In genomic region chr8:115395840-115396239, GRCm38 (mm10) we compare ENCODE assay signal across 9 mouse cellular contexts.
DNase-seq lines count a peak whose midpoint lies in the region; ATAC-seq and TF ChIP-seq lines count a peak whose summit lies in the region.
"Had no signal": no experiment of that assay in that cellular context is flagged by ENCODE, and none has a peak within 500 bp of the region (broad histone marks: within the 10 kb centered on the region; RNA-seq: fewer than 3 reads in every experiment).

No protein-coding gene starts in this region.

- no peaks in the 10 kb centered on the region for H3K36me3 ChIP-seq in intestine, postnatal 0 days (ENCODE audit: control insufficient read depth, insufficient read depth)
- H3K36me3 ChIP-seq in intestine, embryonic 16.5 days (ENCODE audit: control insufficient read depth, insufficient read depth, low read length): no peaks in the 10 kb centered on the region
- no peaks in the 10 kb centered on the region for H3K36me3 ChIP-seq in lung, embryonic 14.5 days (ENCODE audit: insufficient read depth)
- H3K36me3 ChIP-seq: lung, embryonic 15.5 days had no signal

- WGBS in intestine, postnatal 0 days: 78% methylated on average over 5 of the region's 5 CpGs
- WGBS in intestine, embryonic 16.5 days: 74% methylated on average over 5 of the region's 5 CpGs
- 67% methylated on average over 5 of the region's 5 CpGs for WGBS in lung, embryonic 14.5 days

- no peak overlapping the region for H3K9ac ChIP-seq in intestine, postnatal 0 days (ENCODE audit: low read depth, low read length)
- H3K9ac ChIP-seq in intestine, embryonic 16.5 days (ENCODE audit: low read depth, low read length): no peak overlapping the region
- H3K9ac ChIP-seq in lung, embryonic 14.5 days: no peak overlapping the region
- H3K9ac ChIP-seq: lung, embryonic 15.5 days had no signal

- no peak overlapping the region for H3K4me3 ChIP-seq in intestine, postnatal 0 days (ENCODE audit: low read depth, low read length)
- H3K4me3 ChIP-seq in intestine, embryonic 16.5 days (ENCODE audit: low read length): no peak overlapping the region
- H3K4me3 ChIP-seq in lung, embryonic 14.5 days (ENCODE audit: low read depth, low read length): no peak overlapping the region
- H3K4me3 ChIP-seq: lung, embryonic 15.5 days had no signal

- H3K9me3 ChIP-seq in intestine, postnatal 0 days (ENCODE audit: control insufficient read depth): no peaks in the 10 kb centered on the region
- H3K9me3 ChIP-seq in intestine, embryonic 16.5 days (ENCODE audit: control insufficient read depth, low read length): no peaks in the 10 kb centered on the region
- H3K9me3 ChIP-seq in lung, embryonic 14.5 days (ENCODE audit: low read depth, low read length): no peaks in the 10 kb centered on the region
- H3K9me3 ChIP-seq: lung, embryonic 15.5 days had no signal

- no peak for TF ChIP-seq POLR2A in brain, embryonic 14.5 days (IDR thresholded peaks at IDR 0.05; ENCODE audit: borderline replicate concordance, extremely low read depth, insufficient read depth, insufficient read length, poor library complexity, severe bottlenecking)

- no peaks in the 10 kb centered on the region for H3K27me3 ChIP-seq in intestine, postnatal 0 days (replicated peaks; ENCODE audit: control insufficient read depth, insufficient read depth, low read length)
- H3K27me3 ChIP-seq in intestine, embryonic 16.5 days (replicated peaks; ENCODE audit: control insufficient read depth, insufficient read depth, low read length): no peaks in the 10 kb centered on the region
- no peaks in the 10 kb centered on the region for H3K27me3 ChIP-seq in lung, embryonic 14.5 days (ENCODE audit: insufficient read depth, low read length)
- H3K27me3 ChIP-seq: lung, embryonic 15.5 days had no signal

- H3K4me1 ChIP-seq in intestine, postnatal 0 days (replicated peaks; ENCODE audit: control insufficient read depth, insufficient read depth, low read length): no peaks in the 10 kb centered on the region
- H3K4me1 ChIP-seq in intestine, embryonic 16.5 days (ENCODE audit: control insufficient read depth, insufficient read depth, low read length): no peaks in the 10 kb centered on the region
- no peaks in the 10 kb centered on the region for H3K4me1 ChIP-seq in lung, embryonic 14.5 days (ENCODE audit: insufficient read depth)
- H3K4me1 ChIP-seq: lung, embryonic 15.5 days had no signal

- no peak for ATAC-seq in intestine, postnatal 0 days
- no peak for ATAC-seq in intestine, embryonic 16.5 days
- ATAC-seq in lung, embryonic 14.5 days (ENCODE audit: insufficient read depth): no peak

- no peak overlapping the region for H3K4me2 ChIP-seq in intestine, postnatal 0 days (replicated peaks; ENCODE audit: low read depth)
- H3K4me2 ChIP-seq in intestine, embryonic 16.5 days (ENCODE audit: low read depth, low read length): no peak overlapping the region
- H3K4me2 ChIP-seq in lung, embryonic 14.5 days: no peak overlapping the region
- H3K4me2 ChIP-seq: lung, embryonic 15.5 days had no signal

- DNase-seq in lung, embryonic 14.5 days: peak; percentile 46
- no peak for DNase-seq in lung, postnatal 14 days
- DNase-seq in brain, embryonic 14.5 days (ENCODE audit: low read depth): no peak
- peak; percentile 29 for DNase-seq in kidney, postnatal 14 days
- DNase-seq in natural killer cell, adult 2 months (ENCODE audit: low spot score in 2 of 2): no peak
- DNase-seq: cerebellum, postnatal 10 days had no signal

- no peak overlapping the region for H3K27ac ChIP-seq in intestine, postnatal 0 days (ENCODE audit: low read depth, low read length)
- H3K27ac ChIP-seq in intestine, embryonic 16.5 days (ENCODE audit: low read length): no peak overlapping the region
- H3K27ac ChIP-seq in lung, embryonic 14.5 days (ENCODE audit: low read depth): no peak overlapping the region
- H3K27ac ChIP-seq: lung, embryonic 15.5 days had no signal

- peak; percentile 73 for TF ChIP-seq CTCF in intestine, postnatal 0 days (IDR thresholded peaks at IDR 0.05; ENCODE audit: low read depth)
- peak; percentile 70 for TF ChIP-seq CTCF in lung, embryonic 14.5 days (IDR thresholded peaks at IDR 0.05; ENCODE audit: low read depth)
- peak; percentile 49; the same call in 1 of the 2 replicates for TF ChIP-seq CTCF in brain, embryonic 14.5 days (IDR thresholded peaks at IDR 0.05; ENCODE audit: borderline replicate concordance, extremely low read depth, insufficient read depth, insufficient read length)

Comparison
In these comparisons a context has a peak if more than half of its experiments do, and no peak if none do; other contexts are left out.
1. DNase-seq: peak in lung, embryonic 14.5 days (single experiment) and kidney, postnatal 14 days (single experiment); none in lung, postnatal 14 days (single experiment), brain, embryonic 14.5 days (single experiment) and natural killer cell, adult 2 months (0 of 2).
2. Peak in every context shown above with its lines, with median percentiles within 50 percentile points of each other: CTCF ChIP-seq.